Mouse (Mus musculus) mature B cell (primary cell): Measurements from ENCODE around the gene Gorab.

Experiments
- in situ Hi-C: fragments of 300-500 bp; cut with MboI; formaldehyde crosslinking; loops from 2 replicates; pipeline ENCODE4 v1.14.3; 2019

The Gorab gene

DNA sequence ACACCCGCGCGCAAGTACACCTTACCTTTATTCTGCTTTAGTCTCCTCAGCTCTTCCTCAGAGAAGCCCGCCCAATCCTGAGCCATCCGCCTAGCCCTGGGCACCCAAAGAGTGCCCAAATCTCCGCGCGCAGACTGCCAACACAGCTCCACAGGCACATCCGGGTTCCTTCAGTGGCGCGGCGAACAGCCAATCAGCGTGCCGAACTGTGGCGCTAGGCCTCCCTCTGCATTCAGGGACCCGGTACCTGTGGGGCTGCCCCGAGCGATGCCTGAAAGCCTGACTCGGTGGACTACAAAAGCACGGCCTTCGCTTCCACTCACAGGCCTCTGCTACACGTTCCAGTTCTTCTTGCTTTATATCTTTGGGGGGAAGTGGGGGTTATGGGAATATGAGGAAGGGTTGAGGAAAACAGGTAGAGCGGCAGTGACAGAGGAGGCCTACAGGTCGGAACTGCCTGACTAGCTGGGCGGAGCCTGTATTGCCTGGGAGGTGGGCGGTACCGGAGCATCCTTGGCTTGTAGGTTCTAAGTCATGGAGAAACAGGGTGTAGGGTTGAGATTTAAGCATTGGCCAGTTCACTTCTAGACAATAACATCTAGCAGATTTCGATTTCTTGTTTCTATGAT lies at the start of gene Gorab:
TSS of gene Gorab (minus strand) at position 172 of the 629 bp plus-strand sequence.
- in situ Hi-C loops = no loop called here

DNA sequence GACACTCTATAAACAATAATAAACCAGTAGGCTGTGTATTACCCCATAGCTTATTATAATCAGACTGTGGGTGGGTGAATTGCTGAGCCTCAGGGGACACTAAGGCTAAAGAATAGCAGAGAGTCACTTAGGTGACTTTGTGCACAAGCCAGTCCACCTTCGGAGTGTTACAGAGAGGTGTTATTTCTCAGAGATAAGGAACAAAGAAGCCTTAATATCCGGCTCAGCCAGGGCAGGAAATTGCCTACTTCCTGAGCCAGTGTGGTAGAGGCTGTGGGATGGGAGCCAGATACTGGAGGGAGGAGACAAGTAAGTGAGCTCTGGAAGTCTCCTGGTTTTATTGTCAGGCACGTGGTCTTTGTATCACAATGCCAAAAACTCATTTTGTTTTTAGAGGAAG lies 40.4 kb upstream of the Gorab start:
- in situ Hi-C loops = no loop called here

DNA sequence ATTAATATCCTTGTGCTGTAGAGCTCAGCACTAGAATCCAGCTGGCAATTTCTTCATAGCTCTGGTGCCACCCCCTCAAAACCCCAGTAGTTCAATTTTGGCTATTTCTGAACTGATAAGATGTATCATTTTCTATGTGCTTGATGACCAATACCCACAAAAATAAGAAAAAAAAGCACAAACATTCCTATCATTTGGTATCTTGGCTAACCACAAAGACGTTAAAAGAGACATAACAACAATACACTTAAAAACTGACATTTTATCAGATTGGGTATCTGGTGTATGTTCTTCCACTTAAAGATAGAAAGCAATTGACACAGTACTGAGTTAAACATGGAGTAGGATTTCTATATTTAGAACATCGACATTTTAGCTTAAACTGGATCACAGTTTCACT lies 35.5 kb upstream of the Gorab start:
- in situ Hi-C loops = no loop called here

DNA sequence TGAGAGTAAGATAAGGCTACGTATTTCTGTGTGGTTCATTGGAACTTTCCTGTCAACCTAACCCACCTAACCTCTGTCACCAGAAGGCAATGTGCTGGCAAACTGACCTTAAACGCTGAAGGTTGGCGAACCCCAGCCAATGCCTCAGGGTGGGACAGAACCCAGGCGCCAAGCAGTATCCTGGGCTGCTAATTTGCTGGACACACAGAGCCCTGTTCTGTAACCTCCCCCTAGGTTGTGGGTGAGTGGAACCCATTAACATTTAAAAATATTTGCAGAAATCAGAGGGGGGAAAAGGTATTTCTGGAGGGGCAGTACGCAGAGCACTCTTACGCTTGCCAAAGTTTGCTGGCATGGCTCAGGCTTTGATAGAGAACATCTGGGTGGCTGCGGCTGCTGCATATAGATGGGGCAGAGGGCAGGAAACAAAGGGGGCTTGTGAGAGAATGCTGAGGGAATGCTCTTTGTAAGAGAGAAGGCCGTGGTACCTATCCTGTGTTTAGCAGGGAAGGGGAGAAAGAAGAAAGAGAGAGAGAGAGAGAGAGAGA lies 20.1 kb upstream of the Gorab start:
- in situ Hi-C loops = no loop called here

DNA sequence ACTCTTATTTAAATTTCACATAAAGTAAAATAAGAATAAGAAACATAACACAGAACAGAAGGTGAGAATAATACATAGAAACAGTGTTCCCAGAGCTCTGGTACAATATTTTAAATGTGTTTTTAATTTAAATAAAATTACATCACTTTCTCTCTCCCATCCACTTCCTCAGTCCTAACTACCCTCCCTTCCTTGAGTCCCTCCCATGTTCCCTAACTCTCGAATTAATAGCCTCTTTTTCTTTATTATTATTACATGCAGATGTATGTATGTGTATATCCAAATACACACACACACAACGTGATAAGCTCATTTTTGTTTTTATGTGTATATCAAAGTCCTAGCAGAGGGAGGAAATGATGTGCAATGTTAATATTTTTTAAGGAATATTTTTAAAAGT lies 13.7 kb upstream of the Gorab start:
- in situ Hi-C loops = no loop called here

DNA sequence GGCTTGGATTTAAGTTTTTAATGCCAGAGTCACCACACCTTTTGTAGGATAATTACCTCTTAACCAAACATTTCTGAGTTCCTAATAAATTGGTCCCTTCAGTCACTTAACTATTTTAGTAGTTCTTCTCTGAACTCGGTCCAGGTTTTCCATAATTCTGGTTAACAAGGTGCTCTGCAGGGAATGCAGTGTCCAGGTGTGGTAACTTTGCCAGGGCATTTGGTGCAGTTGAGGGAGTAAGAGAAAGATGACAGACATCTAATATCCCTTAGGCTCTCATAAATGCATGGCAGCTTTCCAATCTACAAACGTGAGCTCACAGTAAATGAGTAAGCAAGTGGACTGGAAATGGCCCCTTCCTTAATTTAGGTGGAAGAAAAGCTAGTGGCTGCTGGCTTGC lies 10.7 kb upstream of the Gorab start:
- in situ Hi-C loops = no loop called here

DNA sequence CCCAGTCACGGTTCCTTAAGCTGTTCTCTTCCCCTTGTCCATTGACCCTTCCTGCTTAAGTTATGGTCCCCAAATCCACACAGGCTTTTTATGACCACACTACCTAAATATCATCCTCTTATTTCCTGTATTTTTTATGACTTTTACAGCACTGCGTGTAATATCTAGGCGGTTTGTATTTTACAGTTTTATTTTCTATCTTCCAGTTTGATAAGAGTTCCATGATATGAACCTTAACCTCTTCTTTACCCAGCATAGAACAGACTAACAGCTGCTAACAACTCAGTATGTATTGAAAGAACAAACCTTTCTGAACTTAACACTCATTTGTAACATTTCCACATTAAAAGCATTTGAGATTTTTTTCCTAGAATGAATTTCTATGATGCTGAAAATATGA lies 2.7 kb upstream of the Gorab start:
- in situ Hi-C loops = no loop called here

DNA sequence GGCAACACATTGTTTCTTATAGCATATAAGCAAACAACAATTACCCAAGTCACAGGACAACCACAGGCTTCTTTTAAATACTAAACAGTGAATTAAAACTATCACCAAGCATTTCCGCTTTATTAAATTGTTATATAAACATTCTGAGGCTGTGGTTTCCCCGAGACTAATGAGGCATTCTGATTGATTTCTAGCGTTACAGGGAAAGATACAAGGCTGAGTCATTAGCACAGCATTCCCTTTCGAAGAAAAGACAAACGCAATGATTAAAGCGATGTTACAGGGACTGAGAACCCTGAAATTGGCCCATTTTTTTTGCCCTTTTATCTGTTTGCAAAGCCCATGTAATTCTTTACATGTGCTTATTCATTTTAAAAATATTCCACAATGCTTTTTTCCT lies 12.1 kb downstream of the Gorab start:
- in situ Hi-C loops = no loop called here

DNA sequence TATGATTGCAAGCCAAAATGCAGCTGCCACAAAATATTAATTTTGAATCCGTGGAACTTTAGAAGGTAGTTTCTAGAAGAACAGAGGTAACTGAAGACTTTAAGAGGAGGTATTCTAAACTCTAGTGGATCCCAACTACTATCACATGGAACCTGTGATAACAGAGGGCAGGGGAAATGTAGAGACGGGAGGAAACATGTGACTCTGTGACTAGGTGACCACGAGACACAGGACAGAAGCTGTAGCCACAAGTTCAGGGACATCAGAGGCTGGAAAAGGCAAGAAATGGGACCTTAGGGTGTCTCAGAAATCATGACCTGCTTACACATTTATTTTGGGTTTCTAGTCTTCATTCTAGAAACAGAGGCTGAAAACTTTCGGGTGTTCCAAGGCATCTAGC lies 13.4 kb downstream of the Gorab start:
- in situ Hi-C loops = no loop called here

DNA sequence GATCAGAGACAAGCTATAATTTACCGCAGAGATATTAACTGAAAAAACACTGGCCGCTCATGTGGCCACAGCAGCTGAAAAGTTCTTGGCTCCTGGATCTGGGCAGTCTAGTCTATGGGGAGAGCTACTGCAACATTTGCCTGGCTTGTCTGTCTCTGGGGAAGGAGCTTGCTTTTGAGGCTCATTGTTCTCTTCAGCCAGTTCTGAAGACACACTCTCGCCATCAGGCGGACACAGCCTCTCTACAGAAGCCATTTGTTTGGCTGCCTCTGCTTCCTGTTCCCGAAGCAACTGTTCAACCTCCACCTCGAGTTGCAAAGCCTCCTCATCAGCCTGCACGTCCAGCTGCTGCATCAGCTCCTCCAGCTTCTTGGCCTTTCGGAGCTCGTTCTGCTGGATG lies 17.3 kb downstream of the Gorab start:
- in situ Hi-C loops = no loop called here

DNA sequence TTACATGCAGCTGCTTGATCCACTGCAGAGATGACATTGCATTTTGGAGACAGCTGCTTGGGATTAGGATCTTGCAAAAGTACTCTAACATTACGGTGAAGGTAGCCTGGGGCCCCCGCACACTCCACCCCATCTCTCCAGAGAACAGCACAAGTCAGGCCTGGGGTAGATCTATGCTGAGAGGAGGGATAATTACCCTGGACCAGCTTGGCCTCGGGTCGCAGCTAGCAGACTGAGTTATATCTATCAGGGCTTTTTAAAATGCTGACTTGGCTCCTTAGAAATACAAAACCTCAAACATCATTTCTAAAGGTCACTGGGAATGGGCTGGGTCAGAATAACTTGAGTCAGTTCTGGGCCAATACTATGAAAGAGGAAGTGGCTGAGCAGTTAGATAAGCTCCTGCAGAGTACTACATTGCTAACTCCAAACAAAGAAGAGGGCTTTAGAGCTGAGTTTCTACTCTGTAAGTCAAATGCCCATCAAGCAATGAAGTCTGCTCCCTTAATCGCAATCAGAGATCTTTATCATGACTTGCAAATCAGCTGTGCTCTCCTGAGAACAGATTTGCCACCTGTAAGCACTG lies 19.9 kb downstream of the Gorab start:
- in situ Hi-C loops = no loop called here

DNA sequence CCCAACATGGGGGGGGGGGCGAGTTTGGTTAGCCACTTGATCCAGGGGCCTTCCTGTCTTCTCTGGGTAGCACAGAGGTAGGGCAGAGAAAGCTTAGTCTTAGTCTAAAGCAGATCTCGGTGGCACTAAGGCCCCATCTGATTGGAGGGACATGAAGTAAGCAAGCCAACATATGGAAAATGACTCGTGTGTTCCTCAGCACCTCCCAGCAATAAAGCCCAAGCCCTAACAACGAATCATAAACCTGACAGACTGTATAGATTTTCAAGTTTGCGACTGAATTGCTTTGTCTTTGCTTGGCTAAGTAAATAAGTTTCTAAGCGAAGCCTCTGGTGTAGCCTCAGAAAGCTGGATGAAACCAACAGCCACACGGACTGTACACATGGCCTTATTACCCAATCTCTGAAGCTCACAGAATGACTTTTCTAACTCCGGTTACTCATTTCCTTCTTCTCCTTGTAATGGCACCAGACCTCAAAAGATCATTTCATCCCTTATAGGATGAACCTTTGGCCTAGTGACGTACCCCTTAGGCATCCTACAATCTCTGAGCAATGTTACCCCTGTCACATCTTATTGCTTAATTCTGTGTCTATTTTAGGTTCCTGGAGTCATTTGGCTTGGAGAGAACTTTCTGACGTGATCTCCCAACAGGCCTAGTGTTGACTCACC lies 21.3 kb downstream of the Gorab start:
- in situ Hi-C loops = no loop called here

DNA sequence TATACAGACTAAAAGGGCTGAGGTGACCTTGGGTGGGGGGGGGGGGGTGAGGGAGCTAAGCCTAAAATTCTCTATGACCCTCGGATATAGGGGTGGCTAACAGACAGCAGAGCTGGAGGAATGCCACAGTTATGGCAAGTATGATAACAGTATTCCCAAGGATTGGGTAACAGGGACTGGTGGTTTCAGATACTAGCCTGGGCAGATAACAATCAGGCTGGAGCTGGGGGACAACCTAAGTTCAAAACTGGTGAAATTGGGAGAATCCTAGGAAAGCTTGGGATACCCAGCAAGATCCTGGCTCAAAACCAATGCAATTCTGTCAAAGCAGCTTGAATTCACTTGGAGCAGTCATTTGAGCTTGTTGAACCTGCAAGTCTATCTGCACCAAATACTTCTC lies 22.9 kb downstream of the Gorab start:
- in situ Hi-C loops = no loop called here

DNA sequence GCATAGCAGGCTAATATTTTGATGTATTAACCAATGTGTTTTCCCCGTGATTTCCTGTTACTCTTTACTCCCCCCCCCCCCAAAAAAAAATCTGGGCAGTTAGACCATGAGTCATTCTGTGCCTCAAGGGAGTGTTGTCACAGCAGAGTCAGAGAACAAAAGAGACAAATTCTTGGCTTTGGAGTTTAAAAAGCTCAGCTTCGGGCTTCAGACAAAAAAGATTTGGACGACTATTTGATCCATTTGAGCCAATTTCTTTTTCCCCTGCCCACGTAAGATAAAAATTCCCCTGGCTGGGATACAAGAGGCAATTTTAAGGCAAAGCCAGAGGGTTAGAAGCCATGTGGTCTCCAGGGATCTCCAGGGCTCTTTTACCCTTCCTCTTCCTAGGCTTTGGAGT lies 23.4 kb downstream of the Gorab start:
- in situ Hi-C loops = no loop called here

DNA sequence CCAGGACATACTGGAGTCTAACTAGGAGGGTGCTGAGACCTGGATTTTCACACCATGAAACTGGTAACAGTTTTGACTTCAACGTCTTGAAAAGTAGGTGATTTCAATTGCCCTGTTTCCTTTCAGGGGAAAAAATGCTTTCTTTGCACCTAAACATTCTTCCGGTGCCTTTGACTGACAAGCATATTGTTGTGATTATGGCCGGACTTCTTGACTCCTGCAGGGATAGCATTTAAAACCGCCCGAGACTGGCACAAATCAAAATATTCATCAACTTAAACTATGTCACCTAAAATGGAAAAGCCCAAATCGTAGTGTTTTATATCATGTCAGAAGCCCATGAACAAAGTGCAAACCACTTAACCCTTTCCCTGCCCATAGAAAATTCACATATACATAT lies 25.5 kb downstream of the Gorab start:
- in situ Hi-C loops = no loop called here

DNA sequence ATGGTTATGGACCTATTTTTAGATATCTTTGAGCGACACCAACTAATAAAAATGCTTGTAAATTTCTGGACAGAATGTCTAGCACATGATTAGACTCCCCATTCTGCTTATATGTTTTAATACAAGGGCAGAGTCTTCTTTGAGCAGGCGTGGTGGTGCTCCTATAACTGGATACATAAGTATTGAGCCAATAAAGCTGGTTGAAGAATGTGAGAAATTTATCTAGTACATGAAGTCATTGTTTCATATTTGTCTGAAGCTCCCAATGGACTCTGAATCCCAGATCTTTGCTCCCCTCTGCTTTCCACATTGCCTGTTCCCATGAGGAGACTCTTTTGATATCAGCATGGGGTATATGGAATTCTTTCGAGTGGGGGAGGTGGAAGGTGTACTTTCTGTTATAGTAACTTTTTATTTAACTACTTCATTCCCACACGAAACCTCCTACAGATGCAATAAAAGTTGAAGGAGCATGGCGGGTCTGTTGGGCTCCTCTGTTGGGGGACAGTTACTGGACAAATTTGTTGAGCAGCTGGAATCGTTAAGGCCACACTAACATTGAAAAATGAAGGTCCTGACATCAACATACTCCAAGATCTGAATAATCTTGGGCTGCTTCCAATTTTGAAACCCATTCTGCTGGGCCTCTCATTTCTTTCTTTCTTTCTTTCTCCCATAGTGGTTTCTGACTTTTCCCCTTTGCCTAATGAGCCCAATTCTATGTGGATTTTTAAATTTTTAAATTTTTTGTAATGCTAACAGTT lies 26.5 kb downstream of the Gorab start:
- in situ Hi-C loops = no loop called here

DNA sequence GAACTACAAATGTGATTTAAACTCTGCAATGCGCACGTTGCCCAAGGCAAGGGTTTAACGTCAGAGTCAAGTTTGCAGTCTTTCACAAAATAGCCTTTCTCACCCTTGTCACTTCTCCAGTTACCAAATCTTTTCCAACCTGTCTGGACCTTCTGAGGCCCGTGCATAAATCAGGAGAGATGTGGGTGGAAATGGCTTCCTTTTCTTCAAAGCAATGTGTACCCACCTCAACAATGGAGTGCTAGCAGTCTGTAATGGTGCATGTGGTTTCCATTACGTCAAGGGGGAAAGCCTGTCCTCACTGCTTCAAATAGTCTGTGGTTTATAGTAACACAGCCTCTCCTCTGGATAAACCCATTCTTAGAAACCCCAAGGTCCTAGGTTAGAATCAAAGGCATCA lies 29.0 kb downstream of the Gorab start:
- in situ Hi-C loops = no loop called here

DNA sequence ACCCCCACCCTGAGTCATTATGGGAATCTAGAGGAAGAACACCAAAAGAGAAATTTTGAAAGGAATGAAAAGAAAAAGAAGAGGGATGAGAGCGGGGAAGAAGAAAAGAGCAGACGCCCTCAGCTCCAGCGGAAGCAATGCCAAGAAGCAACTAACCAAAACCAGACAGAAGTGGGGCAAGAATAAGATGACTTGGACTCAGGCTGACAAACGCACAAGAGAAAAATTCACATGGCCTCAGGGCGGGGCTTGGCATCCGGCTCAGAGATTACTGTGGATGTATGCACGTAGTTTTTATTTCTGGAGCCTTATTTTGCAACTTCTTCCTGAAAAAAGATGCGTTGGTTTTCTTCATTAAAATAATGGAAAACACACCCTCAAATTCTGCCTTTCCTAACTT lies 41.3 kb downstream of the Gorab start:
- in situ Hi-C loops = no loop called here

DNA sequence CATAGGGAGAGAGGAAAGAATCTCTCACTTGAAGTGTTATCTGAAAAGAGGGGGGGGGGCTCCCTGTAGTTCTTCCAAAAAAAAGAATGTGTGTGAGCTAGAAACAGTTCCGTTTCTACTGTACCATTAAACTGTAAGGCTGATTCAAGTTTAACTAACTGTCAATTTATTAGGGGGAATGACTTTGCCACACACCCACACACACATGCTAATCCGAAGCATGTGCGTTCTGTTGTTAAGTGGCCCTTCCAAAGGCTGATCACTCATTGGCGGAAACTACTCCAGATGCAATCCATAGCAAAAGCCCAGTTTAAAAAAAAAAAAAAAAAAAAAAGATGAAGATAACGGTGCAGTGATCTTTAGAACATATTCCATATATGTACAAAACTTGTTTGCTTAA lies 42.1 kb downstream of the Gorab start:
- in situ Hi-C loops = no loop called here

DNA sequence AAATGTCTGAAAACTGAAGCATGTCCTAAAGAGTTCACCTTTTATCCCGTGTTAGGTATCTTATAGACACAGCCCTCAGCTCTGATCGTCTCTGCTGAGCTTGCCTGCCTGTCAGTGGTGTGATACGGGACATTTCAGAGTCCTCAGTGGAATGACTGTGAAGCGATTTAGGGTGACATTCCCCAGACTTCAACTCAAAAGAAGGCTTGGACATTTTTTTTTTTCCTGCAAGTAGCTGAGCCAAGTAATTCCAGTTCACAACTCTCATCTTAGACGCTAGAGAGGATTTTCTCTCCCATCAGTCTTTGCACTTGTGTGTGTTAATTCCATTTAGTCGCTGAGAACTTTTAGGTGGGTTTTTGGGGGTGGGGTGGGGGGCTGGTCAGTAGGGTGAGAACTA lies 42.7 kb downstream of the Gorab start:
- in situ Hi-C loops = no loop called here

DNA sequence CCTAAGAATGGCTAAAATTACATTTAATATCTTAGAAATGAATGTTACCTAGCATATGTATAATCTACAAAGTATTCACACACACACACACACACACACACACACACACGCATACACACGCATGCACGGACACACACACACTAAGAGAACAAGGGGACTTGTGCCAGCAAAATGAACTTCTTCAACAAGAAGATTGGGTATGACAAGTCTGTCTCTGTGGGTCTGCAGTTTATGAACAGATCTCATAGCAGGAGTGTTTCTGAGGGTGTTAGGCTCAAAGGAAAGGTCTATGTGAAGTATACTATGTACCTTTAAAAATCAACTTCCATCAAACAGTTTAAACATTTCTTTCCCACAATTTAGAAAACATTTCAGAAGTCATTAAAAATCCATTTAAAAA lies 43.9 kb downstream of the Gorab start:
- in situ Hi-C loops = no loop called here

DNA sequence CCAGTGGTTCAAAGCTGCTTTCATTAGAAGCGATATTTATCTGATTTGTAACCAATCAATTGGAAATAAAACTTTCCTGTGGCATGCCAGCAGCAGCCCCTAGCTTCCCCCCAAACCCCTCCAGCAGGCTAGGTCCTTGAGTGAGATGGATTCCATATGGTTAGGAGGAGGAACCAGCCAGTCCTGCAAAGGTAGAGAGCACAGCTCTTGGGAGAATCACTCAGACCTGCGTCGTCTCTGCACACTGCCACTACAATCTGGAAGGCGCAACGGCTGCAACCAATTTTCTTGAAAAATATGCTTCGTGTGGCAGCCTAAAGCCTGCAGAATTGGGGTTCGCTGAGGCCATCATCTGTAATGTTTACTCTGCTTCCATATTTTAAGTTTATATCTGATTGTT lies 45.3 kb downstream of the Gorab start:
- in situ Hi-C loops = no loop called here

DNA sequence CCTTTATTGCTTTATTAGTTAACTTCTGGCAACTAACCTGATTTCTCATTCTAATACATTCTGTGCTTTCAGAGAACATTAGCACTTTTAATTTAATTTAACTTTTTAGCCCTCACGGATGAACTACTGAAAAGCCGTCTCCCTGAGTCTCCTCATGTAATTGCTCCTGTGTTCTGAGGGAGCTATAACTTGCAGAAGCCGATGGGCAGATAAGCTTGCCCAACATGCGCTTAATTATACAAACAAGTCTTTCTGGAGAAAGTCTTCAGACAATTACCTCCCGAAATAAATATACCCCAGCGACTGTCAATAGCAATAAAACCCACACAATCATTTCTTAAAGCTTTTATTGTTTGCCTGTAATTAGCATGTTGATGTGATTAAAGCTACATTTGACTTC lies 45.7 kb downstream of the Gorab start:
- in situ Hi-C loops = no loop called here
